Mouse (Mus musculus): ENCODE data around the gene Med12l. TPM values are rescaled to one million over a fixed set of nuclear protein-coding genes. Genes with fewer than 3 reads are reported as not detected.

Med12l gene
- total and polyA plus RNA-seq, 2 experiments from 2014 or later: 3.3 to 20.5 TPM

DNA sequence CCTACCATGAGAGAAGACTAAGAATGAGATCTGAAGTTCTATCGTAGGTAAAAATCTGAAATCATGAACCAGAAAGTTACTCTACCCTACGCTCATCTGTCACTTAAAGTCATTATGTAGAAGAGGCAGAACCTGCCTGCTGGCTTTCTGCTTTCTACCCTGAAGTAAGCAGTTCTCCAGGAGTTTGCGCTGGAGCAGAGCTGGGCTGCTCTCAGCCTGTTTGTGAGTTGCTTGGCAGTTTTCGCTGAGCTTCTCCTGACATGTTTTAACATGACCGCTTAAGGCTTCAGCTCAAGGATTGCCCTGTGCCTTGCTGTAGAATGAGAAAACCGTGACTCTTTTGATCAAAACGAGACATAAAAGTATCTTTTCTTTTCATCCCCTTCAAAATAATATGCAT, 188.5 kb downstream of the Med12l start:
- TF ChIP-seq CTCF (IDR thresholded peaks at IDR 0.05; ENCODE audit: low read depth): no peak
- no peak overlapping the region for H3K27ac ChIP-seq
- H3K9ac ChIP-seq (replicated peaks; ENCODE audit: low read length): no peak overlapping the region
- H3K4me3 ChIP-seq (ENCODE audit: low read length): no peak overlapping the region
- no peak overlapping the region for H3K4me2 ChIP-seq (ENCODE audit: low read depth, low read length)
- DNase-seq (ENCODE audit: low spot score): no peak
- 92% methylated on average over 7 of the region's 7 CpGs for WGBS
- no peaks in the 10 kb centered on the region for H3K4me1 ChIP-seq (ENCODE audit: insufficient read depth, low read length)
- H3K9me3 ChIP-seq (ENCODE audit: low read length): no peaks in the 10 kb centered on the region
- no peaks in the 10 kb centered on the region for H3K36me3 ChIP-seq (ENCODE audit: insufficient read depth, low read length)
- no peaks in the 10 kb centered on the region for H3K27me3 ChIP-seq (ENCODE audit: insufficient read depth, low read length)
- ATAC-seq: no peak

DNA sequence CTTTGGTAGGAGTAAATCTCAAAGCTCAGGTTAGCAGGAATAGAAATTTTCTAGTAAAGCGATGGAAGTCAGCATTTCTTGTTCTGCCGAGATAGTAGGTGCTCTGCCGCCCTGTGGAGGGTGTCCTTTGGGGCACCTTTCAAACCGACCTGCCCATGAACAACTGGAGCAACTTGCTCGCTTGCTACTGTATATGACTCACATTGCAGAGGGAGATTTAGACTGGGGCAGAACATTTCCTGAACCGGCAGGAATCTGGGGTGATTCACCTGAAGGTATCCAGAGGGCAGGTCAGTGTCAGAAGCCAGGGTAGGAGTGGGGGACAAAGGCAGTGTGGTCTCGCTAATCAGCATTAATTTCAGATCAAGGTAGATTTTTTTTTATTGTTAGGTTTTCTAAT, 189.3 kb downstream of the Med12l start, which contains the start of gene Gpr87:
Gene Gpr87, minus strand, starts transcription at position 167 of the 400 bp plus-strand sequence.
- Histone ChIP-seq H3K4me1 (ENCODE audit: insufficient read depth, low read length) (no peaks in the 10 kb centered on the region), H3K4me3 (ENCODE audit: low read length) (no peak within 1 kb of the TSS), H3K36me3 (ENCODE audit: insufficient read depth, low read length) (no peaks in the 10 kb centered on the region), H3K9me3 (ENCODE audit: low read length) (no peaks in the 10 kb centered on the region), H3K9ac (replicated peaks; ENCODE audit: low read length) (no peak within 1 kb of the TSS), H3K27me3 (ENCODE audit: insufficient read depth, low read length) (no peaks in the 10 kb centered on the region), H3K4me2 (ENCODE audit: low read depth, low read length) (no peak within 1 kb of the TSS), H3K27ac (no peak within 1 kb of the TSS)
- TF ChIP-seq CTCF (IDR thresholded peaks at IDR 0.05; ENCODE audit: low read depth): no peak
- ATAC-seq (no peak), DNase-seq (ENCODE audit: low spot score) (no peak)
- 90% methylated on average over 7 of the region's 7 CpGs for WGBS

DNA sequence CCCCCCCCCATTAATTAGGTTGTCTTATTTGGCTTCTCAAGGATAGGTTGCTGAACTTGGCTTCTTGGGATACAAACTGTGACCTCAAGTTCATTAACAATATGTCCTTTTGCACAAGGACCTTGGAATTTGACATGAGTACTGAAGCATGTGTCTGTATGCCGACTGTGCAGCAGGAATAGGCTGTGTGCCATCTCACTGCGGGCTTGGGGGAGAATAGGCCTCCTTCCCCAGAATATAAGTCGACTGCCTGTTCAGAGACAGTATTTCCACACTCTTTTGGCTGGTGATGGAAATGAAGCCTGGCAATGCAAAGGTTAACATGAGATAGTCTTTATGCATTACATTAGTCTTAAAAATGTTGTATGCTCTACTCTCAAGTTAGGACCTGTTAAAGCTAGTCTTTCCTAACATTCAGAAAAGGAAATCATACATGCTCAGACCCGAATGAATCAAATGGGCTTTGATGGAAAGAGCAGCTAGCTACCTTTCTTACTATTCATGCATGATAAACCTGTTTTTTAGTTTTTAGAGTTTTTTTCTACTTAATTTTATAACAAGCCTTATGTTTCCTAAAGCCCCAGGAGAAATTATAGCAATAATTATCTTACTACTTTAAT, 191.8 kb downstream of the Med12l start:
- DNase-seq (ENCODE audit: low spot score) (no peak), ATAC-seq (no peak)
- 72% methylated on average over 4 of the region's 4 CpGs for WGBS
- no peak overlapping the region for H3K9ac ChIP-seq (replicated peaks; ENCODE audit: low read length)
- no peaks in the 10 kb centered on the region for H3K36me3 ChIP-seq (ENCODE audit: insufficient read depth, low read length)
- TF ChIP-seq CTCF (IDR thresholded peaks at IDR 0.05; ENCODE audit: low read depth): no peak
- H3K4me1 ChIP-seq (ENCODE audit: insufficient read depth, low read length): no peaks in the 10 kb centered on the region
- H3K9me3 ChIP-seq (ENCODE audit: low read length): no peaks in the 10 kb centered on the region
- no peaks in the 10 kb centered on the region for H3K27me3 ChIP-seq (ENCODE audit: insufficient read depth, low read length)
- H3K4me2 ChIP-seq (ENCODE audit: low read depth, low read length): no peak overlapping the region
- no peak overlapping the region for H3K4me3 ChIP-seq (ENCODE audit: low read length)
- H3K27ac ChIP-seq: no peak overlapping the region

DNA sequence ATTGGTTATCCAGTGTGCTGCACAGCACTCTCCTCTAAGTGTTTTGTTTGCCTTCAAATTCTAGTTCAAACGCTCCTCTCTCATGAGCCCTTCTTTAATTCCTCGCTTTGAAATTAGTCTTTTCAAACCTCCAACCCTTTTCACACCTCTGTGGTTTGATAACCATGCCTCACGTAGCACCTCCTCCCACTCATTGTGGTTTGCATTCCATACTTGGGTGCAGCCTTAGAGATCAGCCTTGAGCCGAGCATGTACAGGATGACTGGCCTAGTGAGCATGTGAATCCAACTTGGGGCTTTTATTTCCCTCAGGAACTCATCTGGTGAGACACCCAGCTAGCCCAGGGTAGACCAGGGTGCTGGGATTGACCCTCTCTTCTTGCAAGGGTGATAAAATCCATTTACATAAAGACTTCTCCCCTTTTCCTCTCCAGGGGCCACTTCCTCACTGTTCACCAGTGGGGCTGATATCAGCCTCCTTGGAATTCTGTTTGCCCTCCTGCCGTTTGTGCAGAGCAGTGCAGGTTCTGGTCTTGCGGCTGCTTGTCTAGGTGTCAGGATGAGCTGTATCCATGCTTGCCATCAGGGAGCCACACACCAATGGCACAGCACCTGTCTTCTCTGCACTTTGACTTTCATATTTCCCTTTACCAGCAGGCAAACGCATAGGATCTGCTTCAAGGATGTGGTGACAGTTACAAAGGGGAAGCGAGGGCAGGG, 198.3 kb downstream of the Med12l start:
- TF ChIP-seq CTCF (IDR thresholded peaks at IDR 0.05; ENCODE audit: low read depth): no peak
- WGBS: 83% methylated on average over 8 of the region's 8 CpGs

DNA sequence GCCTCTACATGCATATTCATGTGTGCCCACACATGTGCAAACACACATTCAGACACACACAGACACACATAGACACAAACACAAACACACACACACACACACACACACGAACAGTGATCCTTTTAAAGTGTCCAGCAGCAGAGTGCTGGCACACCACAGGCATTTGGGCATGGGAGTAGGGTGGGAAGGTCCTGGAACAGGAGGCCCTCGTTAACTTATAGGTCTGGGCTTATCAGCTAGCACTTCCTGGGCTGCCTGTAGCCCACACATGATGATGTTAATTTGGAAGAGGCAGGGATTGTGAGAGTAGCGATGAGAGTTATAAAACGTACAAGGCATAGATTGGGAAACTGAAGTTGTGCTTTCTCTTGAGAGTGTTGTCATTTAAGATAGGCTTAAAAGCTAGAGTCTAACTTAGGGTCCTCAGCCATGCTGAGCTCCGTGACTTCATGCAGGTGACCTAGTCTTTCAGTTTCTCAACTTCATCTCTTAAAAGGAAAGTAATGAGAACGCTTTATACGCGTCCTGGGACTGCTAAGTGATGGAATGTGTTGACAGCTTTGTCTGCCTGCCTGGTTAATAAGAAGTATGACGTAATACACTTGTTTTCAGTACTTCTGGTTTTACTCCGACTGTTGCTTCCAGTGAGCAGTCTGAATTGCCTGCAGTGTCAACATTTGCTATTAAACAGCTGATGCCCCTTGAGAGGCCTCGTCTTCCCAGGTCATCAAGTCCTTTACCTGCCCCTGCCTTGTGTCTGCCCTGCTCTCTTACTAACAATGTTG, 199.3 kb downstream of the Med12l start:
- no peak for TF ChIP-seq CTCF (IDR thresholded peaks at IDR 0.05; ENCODE audit: low read depth)
- DNase-seq (ENCODE audit: low spot score) (no peak), ATAC-seq (no peak)
- WGBS: 88% methylated on average over 11 of the region's 11 CpGs
- Histone ChIP-seq H3K4me1 (ENCODE audit: insufficient read depth, low read length) (no peaks in the 10 kb centered on the region), H3K4me2 (ENCODE audit: low read depth, low read length) (no peak overlapping the region), H3K4me3 (ENCODE audit: low read length) (no peak overlapping the region), H3K27ac (no peak overlapping the region), H3K9me3 (ENCODE audit: low read length) (no peaks in the 10 kb centered on the region), H3K9ac (replicated peaks; ENCODE audit: low read length) (no peak overlapping the region), H3K27me3 (ENCODE audit: insufficient read depth, low read length) (no peaks in the 10 kb centered on the region), H3K36me3 (ENCODE audit: insufficient read depth, low read length) (no peaks in the 10 kb centered on the region)

More for the DNA sequence above, 198.3 kb downstream of the Med12l start:
- no peak overlapping the region for H3K27ac ChIP-seq
- no peaks in the 10 kb centered on the region for H3K27me3 ChIP-seq (ENCODE audit: insufficient read depth, low read length)
- ATAC-seq (no peak), DNase-seq (ENCODE audit: low spot score) (no peak)
- H3K9ac ChIP-seq (replicated peaks; ENCODE audit: low read length): no peak overlapping the region
- no peaks in the 10 kb centered on the region for H3K4me1 ChIP-seq (ENCODE audit: insufficient read depth, low read length)
- no peaks in the 10 kb centered on the region for H3K36me3 ChIP-seq (ENCODE audit: insufficient read depth, low read length)
- H3K9me3 ChIP-seq (ENCODE audit: low read length): no peaks in the 10 kb centered on the region
- H3K4me3 ChIP-seq (ENCODE audit: low read length): no peak overlapping the region
- H3K4me2 ChIP-seq (ENCODE audit: low read depth, low read length): no peak overlapping the region

DNA sequence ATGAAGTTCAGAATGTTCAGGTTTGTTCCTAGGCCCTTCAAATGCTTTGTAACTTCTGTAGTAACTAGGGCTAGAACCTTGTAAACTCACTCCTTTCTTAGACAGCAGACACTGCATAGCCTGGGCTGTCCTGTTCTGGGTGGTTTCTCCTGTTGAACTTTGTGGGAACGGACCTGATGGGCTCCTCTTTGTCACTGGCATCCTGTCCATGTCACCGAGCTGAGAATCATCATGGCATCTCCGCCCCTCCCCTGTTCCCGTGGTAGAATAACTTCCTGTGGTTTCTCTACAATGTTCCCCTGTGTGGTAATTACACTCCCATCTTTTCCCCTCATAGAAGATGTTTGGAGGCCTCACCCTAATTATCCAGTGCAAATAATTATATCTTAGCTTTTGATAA, 200.3 kb downstream of the Med12l start:
- Histone ChIP-seq H3K36me3 (ENCODE audit: insufficient read depth, low read length) (no peaks in the 10 kb centered on the region), H3K4me1 (ENCODE audit: insufficient read depth, low read length) (no peaks in the 10 kb centered on the region), H3K9ac (replicated peaks; ENCODE audit: low read length) (no peak overlapping the region), H3K4me2 (ENCODE audit: low read depth, low read length) (no peak overlapping the region), H3K4me3 (ENCODE audit: low read length) (no peak overlapping the region), H3K9me3 (ENCODE audit: low read length) (no peaks in the 10 kb centered on the region), H3K27me3 (ENCODE audit: insufficient read depth, low read length) (no peaks in the 10 kb centered on the region), H3K27ac (no peak overlapping the region)
- ATAC-seq (no peak), DNase-seq (ENCODE audit: low spot score) (no peak)
- 74% methylated on average over 4 of the region's 4 CpGs for WGBS
- TF ChIP-seq CTCF (IDR thresholded peaks at IDR 0.05; ENCODE audit: low read depth): no peak

Data from hindbrain, postnatal 0 days (tissue).